Mouse (Mus musculus) activated CD4-positive, CD25-positive, alpha-beta regulatory T cell, adult 4 months (primary cell): ENCODE measurements around the gene Npc1l1. TPM values are rescaled to one million over a fixed set of nuclear protein-coding genes. Genes with fewer than 3 reads are reported as not detected.

ENCODE experiments used
- ATAC-seq: one replicate; pipeline ENCODE4 v1.8.0; 2017
- polyA plus RNA-seq, 2 experiments: library from polyadenylated mRNA; unstranded; fragments of 100-300 nt; shearing (Covaris generic); gene quantifications; one replicate each; pipeline ENCODE4 v1.2.1; 2017

The Npc1l1 gene
- polyA plus RNA-seq, 2 experiments from 2014 or later = not detected

DNA sequence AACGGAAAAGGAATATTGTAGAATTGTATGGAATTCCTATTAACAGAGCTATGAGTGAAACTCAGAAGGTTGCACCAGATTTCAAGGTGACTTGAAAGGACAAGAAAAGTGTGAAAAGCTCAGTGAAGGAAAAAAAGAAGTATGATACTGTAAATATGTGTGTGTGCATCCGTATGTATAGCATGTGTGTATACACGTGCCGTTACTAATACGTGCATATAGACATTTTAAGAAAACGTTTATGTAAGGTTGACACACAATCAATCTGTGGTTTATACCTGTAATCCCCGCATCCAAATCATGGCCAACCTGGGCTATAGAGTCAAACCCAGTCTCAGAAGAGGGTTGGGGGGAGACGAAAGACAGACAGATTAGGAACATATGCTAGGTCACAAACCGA, 29.4 kb downstream of the Npc1l1 start:
- ATAC-seq = no peak

- peak; percentile 88 for ATAC-seq
These were observed 29.8 kb downstream of the Npc1l1 start, which contains the start of gene Nudcd3 for GRCm38 (mm10) chr11:6200087-6200569. Gene Nudcd3 (minus strand): TSS chr11:6200415.

DNA sequence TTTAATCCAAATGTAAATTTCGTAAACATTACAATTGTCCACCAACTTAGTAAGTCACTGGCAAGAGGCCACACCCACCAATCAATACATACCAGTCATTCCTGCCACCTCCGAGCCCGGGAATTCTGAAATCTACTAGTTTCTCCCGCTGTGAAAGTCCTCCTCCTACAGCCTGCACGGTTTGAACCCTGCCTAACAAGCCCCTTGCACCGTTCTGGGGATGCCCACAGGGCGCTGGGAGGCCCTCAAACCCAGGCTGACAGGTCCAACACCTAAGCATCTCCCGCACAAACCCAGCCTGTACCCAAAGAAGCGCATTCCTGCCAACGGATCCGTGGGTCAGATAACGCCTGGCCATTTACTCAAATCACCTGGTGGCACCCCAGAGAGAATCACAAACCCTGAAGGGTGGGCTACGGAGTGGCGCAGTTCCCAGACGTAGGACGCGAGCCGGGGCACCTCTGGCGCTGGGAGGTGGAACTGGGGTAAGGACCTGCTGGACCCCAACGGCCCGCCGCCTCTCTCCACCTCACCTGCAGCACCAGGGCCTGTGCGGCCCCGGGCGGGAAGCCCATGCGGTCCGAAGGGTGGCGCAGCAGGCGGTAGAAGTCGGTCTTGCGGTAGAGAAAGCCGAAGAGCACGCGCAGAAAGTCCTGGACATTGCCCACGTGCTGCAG, 30.4 kb downstream of the Npc1l1 start, which contains the start of gene A730071L15Rik:
TSS of gene A730071L15Rik (plus strand) at position 620 of the 677 bp plus-strand sequence.
- no peak for ATAC-seq

- no peak for ATAC-seq
These were observed 31.5 kb downstream of the Npc1l1 start for GRCm38 (mm10) chr11:6198449-6198848.

DNA sequence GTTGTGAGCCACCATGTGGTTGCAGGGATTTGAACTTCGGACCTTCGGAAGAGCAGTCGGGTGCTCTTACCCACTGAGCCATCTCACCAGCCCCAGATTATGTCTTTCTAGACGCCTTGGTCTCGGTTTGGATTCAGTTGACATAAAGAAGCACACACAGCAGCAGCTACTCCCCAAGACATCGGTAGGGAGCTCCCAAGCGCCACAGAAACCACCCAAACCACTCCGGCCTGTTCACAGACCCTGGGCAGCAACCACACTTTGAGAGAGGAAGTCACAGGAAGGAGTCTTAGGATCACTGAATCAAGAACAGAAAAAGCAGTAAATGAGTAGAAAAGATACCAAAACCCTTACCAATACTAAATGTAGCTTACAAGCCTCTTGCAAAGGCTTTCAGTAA, 33.2 kb downstream of the Npc1l1 start:
- no peak for ATAC-seq

DNA sequence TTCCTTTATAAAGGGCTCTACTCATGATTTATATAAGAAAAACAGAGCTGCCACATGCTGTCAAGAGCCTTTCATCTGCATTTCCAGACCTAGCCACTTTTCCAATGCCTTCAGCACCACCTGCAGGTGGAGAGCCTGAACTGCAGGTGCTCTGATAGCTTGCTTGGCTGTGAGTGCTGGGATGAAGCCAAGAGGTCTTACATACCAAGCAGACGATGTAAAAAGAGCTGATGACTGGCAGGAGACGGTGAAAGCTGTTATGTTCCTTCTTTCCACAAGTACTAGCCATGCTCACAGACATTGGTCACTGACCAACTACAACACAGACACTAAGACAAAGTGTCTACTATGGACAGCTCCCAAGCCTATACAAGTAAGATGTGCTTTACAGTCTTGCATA, 42.1 kb downstream of the Npc1l1 start:
- ATAC-seq = peak; percentile 34

GRCm38 (mm10) chr11:6187399-6187798, 42.5 kb downstream of the Npc1l1 start:
- no peak for ATAC-seq

DNA sequence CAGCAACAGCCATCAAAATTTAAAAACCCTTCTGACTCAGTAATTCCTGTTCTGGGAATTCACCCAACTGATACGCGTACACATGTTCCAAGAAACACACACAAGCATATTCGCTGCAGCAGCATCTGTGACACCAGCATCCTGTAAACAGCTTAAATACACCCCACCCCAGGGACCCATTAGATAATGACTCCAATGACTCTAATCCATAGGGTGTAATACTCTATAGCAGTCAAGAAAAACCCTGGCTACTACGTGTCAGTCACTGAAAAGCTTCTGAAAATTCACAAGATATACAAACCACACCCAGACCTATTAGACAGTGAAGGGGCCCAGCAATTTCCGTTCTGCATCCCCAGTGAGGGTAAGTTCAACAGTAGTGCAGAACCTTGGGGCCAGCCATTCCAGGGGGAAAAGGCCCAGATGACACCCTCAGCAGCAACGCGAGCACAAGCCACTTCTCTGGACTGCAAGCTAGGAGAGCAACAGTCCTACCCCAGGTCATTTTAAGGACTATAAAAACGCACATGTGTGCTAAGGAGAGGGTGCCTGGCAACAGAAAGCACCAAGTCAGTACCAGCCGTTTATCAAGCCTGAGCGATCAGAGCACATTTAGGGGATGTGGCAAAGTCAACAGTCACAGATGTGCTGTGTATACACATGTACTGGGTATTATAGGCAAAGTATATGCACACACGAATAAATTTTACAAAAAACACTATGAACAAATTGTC, 45.6 kb downstream of the Npc1l1 start:
- ATAC-seq = peak; percentile 60

DNA sequence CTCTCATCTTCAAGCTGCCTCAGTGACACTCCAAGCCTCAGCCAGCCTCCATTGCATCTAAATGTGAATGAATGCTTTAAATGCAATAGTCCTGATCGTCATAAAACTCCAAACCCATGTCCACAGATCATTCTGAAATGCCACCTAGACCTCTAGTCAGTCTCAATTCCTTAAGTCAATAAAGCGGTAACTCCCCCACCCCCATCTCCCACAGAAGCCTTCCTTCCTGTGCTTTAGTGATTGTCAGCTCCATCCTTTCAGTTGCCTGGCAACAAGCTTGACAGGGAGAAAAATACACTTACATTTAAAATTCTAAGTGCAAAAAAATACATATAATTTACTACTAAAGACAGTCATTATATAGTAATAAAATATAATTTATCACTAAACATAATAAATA, 46.7 kb downstream of the Npc1l1 start:
- ATAC-seq = no peak

- peak; percentile 32 for ATAC-seq
These were observed 49.0 kb downstream of the Npc1l1 start for GRCm38 (mm10) chr11:6180811-6181399.

- peak; percentile 12 for ATAC-seq
These were observed 50.7 kb downstream of the Npc1l1 start for GRCm38 (mm10) chr11:6179194-6179593.

GRCm38 (mm10) chr11:6178673-6179166, 51.2 kb downstream of the Npc1l1 start:
- peak; percentile 80 for ATAC-seq

DNA sequence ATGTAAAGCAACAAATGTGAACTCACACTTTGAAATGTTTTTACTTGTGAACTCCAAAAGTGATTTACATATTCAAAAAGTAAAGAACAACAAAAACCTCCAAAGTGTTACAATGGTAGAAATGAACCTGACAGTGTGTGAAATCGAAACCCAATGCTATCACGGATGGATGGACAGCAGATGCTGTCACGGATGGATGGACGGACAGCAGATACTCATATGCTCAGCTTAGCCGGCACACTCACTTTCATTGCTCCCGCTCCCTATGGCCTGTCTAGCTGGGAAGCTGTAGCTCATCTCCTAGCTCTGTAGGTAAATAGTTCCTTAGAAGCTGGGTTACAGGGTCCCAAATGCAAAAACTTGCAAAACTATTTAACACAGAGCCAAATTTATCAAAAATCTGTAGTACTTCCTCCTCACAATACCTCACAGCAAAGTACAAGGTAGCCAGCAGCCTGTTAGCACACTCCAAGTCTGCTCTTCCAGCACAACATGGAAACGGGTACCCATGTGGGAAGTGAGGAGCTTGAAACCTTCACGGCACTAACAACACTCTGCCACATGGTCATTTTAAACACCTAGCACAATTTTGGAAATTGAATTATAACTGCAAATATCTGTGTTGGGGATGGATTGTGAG, 52.0 kb downstream of the Npc1l1 start:
- no peak for ATAC-seq

DNA sequence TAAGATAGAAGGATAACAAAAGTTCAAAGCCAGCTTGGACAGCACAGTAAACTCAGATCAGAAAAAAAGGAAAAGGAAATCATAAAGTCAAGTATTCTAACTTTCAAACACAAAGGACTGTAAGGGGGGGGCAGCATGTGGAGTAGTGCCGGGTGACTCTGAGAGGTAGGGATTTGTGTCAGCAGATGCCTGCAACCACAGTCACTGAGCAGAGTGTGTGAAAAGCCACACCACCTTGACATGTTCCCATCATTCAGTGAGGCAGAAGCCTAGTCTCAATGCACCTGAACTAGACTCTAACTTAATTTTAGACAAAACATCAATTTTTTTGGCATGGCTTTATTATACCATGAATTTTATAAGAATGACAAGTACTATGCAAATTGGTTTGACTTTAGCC, 54.4 kb downstream of the Npc1l1 start:
- ATAC-seq = no peak

GRCm38 (mm10) chr11:6174719-6175118, 55.2 kb downstream of the Npc1l1 start:
- no peak for ATAC-seq

DNA sequence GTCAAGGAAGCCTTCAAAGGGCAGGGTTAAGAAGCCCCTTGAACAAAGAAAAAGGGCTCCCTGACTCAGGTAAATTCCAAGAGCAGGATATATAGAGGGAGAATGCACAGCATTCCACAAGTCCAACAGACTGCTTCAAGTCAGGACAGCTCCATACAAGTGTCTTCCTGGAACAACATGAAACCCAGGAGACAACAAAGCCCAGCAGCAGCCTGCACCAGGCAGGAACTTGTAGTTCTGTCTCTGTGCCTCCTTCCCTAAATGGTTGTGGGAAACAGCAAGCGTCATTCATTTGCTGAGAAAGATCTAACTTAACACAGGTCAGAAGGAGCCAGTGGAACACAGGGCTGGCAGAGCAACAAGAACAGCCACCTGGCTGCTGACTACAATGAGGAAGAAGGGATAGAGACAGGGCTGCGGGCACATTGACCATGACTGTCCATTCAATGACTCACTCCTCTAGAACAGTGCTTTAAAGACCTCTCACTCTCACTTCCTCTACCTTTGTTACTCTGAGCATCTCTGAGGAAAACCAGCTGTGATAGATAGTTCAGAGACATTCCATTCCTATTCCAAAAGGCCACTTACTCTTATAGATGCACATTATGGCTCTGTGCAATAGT, 60.8 kb downstream of the Npc1l1 start:
- no peak for ATAC-seq

DNA sequence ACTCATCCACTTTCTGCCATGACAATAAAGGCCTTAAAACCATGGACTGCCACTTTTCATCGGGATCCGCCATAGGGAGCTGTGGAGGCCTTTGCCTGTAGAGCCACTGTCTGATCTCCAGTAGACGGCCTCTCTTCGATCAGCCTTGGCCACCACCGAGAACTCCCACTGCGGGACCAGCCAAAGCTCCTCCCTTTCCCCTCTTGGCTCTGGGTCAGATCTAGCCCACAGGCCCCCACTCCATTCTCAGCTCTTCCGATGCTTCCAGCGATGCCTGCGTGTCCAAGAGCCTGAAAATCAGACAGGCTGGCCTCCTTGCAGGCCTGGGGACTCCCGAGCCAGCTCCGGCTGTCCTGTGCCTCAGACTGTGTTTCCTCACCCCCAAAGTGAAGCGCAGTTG, 63.6 kb downstream of the Npc1l1 start:
- no peak for ATAC-seq

DNA sequence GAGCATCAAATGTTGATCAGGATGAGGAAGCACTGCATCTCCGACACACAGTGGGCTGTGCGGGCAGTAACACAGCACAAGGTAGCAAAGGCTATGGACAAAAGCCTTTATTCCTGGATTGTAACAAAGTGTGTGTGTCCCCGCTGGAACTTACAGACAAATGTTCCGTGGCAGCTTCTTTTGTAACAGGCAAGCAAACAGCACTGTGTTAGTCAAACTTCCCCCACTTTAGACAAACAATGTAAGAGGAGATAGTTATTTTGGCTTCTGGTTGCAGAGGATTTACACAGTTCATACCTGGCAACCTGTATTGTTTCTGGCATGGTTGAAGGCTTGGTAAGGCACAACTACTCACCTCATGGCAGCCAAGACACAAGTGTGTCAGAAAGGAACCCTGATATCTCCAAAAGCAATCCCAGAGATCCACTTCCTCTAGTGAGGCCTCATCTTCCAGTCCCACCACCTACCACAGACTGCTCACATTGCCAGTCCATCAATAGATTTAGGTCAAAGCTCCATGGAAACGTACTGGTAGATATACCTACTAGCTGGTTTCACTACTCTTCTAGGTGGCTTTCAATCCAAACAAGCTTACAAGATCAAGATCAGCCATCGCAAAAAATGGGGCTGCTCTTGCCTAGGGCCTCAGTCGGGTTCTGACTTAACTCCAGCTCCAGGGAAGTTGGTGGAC, 64.4 kb downstream of the Npc1l1 start:
- no peak for ATAC-seq

DNA sequence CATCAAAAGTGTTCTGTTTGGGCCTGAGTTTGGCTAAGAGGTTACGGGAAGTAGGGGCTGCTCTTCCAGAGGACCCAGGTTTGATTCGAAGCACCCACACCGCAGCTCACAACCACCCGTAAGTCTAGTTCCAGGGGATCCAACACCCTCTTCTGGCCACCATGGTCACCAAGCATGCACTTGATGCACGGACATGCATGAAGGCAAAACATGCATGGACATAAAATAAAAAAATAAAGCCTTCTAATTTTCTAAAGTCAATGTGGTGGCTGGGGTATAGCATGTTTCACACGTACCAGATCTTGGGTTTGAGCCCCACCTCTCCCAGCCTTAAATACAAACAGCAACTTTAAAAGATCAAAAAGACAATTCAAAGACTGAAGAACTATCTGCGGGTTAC, 65.2 kb downstream of the Npc1l1 start:
- ATAC-seq = no peak

DNA sequence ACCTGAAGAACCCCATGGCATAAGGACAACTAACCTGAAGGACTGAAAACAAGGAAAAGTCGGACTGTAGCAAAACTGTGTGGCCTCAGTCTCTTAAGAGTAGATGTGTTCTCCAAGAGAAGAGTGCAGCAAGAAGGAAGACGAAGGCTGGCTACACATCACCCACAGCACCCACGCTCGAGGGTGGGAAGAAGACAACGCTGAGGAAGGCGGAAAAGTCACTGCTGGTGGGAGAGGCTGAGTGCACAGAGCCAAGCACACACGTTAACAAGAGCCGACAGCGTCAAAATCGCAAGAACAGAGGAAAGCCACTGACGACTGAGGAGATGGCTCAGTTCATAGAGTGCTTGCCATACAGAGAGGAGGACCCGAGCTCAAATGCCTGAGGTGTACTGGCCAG, 66.2 kb downstream of the Npc1l1 start:
- ATAC-seq = no peak

- no peak for ATAC-seq
These were observed 66.9 kb downstream of the Npc1l1 start for GRCm38 (mm10) chr11:6163062-6163461.

- ATAC-seq = no peak
These were observed 68.4 kb downstream of the Npc1l1 start for GRCm38 (mm10) chr11:6161549-6161948.
